Mouse (Mus musculus): ENCODE results near the gene Yipf1. TPM values are rescaled to one million over a fixed set of nuclear protein-coding genes. Genes with fewer than 3 reads are reported as not detected.

Yipf1 gene
- polyA plus RNA-seq, 1 experiment from 2014 or later = 46.7 TPM

DNA sequence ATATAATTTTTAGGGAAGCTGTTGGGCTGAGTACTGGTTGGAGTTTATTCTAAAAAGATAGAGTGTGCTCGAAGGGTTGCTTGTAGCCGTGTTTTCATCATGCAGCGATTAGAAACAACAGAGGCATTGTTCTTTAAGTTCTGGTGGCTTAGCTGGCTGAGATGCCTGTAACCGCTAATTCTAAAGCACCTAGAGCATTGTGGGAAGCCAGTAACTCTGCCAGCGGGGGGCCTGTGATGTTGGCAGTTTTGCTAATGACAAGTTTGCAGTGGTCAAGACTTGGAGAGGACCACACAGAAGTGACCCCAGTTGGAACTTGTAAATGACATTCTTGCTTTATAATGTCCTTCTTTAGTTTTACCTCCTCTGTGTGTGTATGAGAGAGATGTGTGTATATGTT is 27.2 kb downstream of the Yipf1 start:
- H3K9me3 ChIP-seq (ENCODE audit: control insufficient read depth, low read length) = no peaks in the 10 kb centered on the region
- H3K27me3 ChIP-seq (ENCODE audit: control insufficient read depth, insufficient read depth, low read length) = no peaks in the 10 kb centered on the region
- H3K9ac ChIP-seq (ENCODE audit: low read depth, low read length) = no peak overlapping the region
- WGBS = 53% methylated on average over 5 of the region's 5 CpGs
- H3K36me3 ChIP-seq (ENCODE audit: control insufficient read depth, insufficient read depth, low read length) = no peaks in the 10 kb centered on the region
- DNase-seq (ENCODE audit: low spot score) = no peak
- H3K4me3 ChIP-seq (ENCODE audit: low read depth, low read length) = no peak overlapping the region
- no peak for ATAC-seq (ENCODE audit: low FRiP score)
- H3K27ac ChIP-seq (ENCODE audit: low read depth, low read length) = no peak overlapping the region
- H3K4me2 ChIP-seq (replicated peaks; ENCODE audit: low read depth, low read length) = no peak overlapping the region
- H3K4me1 ChIP-seq (replicated peaks; ENCODE audit: control insufficient read depth, insufficient read depth, low read length) = no peaks in the 10 kb centered on the region

DNA sequence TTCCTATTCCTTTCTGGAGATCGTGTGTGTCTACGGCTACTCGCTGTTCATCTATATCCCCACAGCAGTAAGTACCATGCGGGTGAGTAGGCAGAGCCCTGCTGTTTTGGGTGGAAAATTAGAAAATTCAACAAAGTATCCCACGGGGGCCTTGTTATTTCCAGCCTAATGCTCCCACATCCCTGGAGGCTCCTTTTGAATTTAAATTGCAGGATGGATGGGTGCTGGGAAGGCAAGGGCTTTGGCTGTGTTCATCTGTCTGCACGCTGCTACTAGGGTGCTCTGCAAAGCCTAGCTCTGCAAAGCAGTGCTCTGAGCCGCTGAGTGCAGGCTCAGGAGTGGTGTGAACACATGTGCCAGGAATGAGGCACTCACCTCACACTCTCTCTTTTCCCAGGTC is 30.4 kb downstream of the Yipf1 start:
- H3K36me3 ChIP-seq (ENCODE audit: control insufficient read depth, insufficient read depth, low read length) = no peaks in the 10 kb centered on the region
- ATAC-seq (ENCODE audit: low FRiP score) (no peak), DNase-seq (ENCODE audit: low spot score) (no peak)
- no peak overlapping the region for H3K27ac ChIP-seq (ENCODE audit: low read depth, low read length)
- no peaks in the 10 kb centered on the region for H3K9me3 ChIP-seq (ENCODE audit: control insufficient read depth, low read length)
- H3K27me3 ChIP-seq (ENCODE audit: control insufficient read depth, insufficient read depth, low read length) = no peaks in the 10 kb centered on the region
- no peak overlapping the region for H3K4me2 ChIP-seq (replicated peaks; ENCODE audit: low read depth, low read length)
- no peak overlapping the region for H3K4me3 ChIP-seq (ENCODE audit: low read depth, low read length)
- WGBS = 80% methylated on average over 7 of the region's 7 CpGs
- H3K4me1 ChIP-seq (replicated peaks; ENCODE audit: control insufficient read depth, insufficient read depth, low read length) = no peaks in the 10 kb centered on the region
- H3K9ac ChIP-seq (ENCODE audit: low read depth, low read length) = no peak overlapping the region

- Histone ChIP-seq H3K36me3 (ENCODE audit: control insufficient read depth, insufficient read depth, low read length) (no peaks in the 10 kb centered on the region), H3K9ac (ENCODE audit: low read depth, low read length) (no peak overlapping the region), H3K9me3 (ENCODE audit: control insufficient read depth, low read length) (no peaks in the 10 kb centered on the region), H3K4me1 (replicated peaks; ENCODE audit: control insufficient read depth, insufficient read depth, low read length) (no peaks in the 10 kb centered on the region), H3K27ac (ENCODE audit: low read depth, low read length) (no peak overlapping the region), H3K4me2 (replicated peaks; ENCODE audit: low read depth, low read length) (no peak overlapping the region), H3K27me3 (ENCODE audit: control insufficient read depth, insufficient read depth, low read length) (no peaks in the 10 kb centered on the region), H3K4me3 (ENCODE audit: low read depth, low read length) (no peak overlapping the region)
- ATAC-seq (ENCODE audit: low FRiP score) = no peak
- DNase-seq (ENCODE audit: low spot score) = no peak
- 79% methylated on average over 6 of the region's 6 CpGs for WGBS
Observed at GRCm38 (mm10) chr4:107347221-107347620, 33.1 kb downstream of the Yipf1 start.

- Histone ChIP-seq H3K9me3 (ENCODE audit: control insufficient read depth, low read length) (no peaks in the 10 kb centered on the region), H3K4me3 (ENCODE audit: low read depth, low read length) (no peak overlapping the region), H3K36me3 (ENCODE audit: control insufficient read depth, insufficient read depth, low read length) (no peaks in the 10 kb centered on the region), H3K27me3 (ENCODE audit: control insufficient read depth, insufficient read depth, low read length) (no peaks in the 10 kb centered on the region), H3K4me1 (replicated peaks; ENCODE audit: control insufficient read depth, insufficient read depth, low read length) (no peaks in the 10 kb centered on the region), H3K27ac (ENCODE audit: low read depth, low read length) (no peak overlapping the region), H3K4me2 (replicated peaks; ENCODE audit: low read depth, low read length) (no peak overlapping the region), H3K9ac (ENCODE audit: low read depth, low read length) (no peak overlapping the region)
- DNase-seq (ENCODE audit: low spot score) (peak; percentile 17), ATAC-seq (ENCODE audit: low FRiP score) (no peak)
- WGBS = 76% methylated on average over 20 of the region's 20 CpGs
Observed at GRCm38 (mm10) chr4:107348529-107349310, 34.6 kb downstream of the Yipf1 start.

GRCm38 (mm10) chr4:107349311-107350008 is 35.3 kb downstream of the Yipf1 start:
- Histone ChIP-seq H3K9me3 (ENCODE audit: control insufficient read depth, low read length) (no peaks in the 10 kb centered on the region), H3K9ac (ENCODE audit: low read depth, low read length) (no peak overlapping the region), H3K27me3 (ENCODE audit: control insufficient read depth, insufficient read depth, low read length) (no peaks in the 10 kb centered on the region), H3K4me2 (replicated peaks; ENCODE audit: low read depth, low read length) (no peak overlapping the region), H3K27ac (ENCODE audit: low read depth, low read length) (no peak overlapping the region), H3K4me1 (replicated peaks; ENCODE audit: control insufficient read depth, insufficient read depth, low read length) (no peaks in the 10 kb centered on the region), H3K4me3 (ENCODE audit: low read depth, low read length) (no peak overlapping the region), H3K36me3 (ENCODE audit: control insufficient read depth, insufficient read depth, low read length) (no peaks in the 10 kb centered on the region)
- DNase-seq (ENCODE audit: low spot score) (peak; percentile 39), ATAC-seq (ENCODE audit: low FRiP score) (no peak)
- 71% methylated on average over 8 of the region's 8 CpGs for WGBS

DNA sequence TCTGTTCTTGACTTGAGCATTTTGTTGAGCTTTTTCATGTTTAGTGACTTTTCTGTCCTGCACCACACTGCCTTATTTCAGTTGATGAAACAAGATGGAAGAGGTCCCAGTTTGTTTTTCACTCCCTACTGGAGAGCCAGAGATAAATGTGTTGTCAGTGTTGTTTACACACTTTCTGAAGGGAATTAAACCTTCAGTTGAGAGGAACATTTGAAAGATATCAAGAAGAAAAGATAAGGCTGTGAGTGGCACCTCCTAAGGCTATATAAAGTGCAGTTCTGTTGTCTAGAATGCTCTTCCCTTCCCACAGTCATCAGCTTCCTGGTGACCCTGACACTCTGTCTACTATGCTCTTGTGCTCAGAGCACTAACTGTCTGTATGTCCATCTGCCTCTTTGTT is 37.2 kb downstream of the Yipf1 start:
- no peak for ATAC-seq (ENCODE audit: low FRiP score)
- no peak overlapping the region for H3K27ac ChIP-seq (ENCODE audit: low read depth, low read length)

DNA sequence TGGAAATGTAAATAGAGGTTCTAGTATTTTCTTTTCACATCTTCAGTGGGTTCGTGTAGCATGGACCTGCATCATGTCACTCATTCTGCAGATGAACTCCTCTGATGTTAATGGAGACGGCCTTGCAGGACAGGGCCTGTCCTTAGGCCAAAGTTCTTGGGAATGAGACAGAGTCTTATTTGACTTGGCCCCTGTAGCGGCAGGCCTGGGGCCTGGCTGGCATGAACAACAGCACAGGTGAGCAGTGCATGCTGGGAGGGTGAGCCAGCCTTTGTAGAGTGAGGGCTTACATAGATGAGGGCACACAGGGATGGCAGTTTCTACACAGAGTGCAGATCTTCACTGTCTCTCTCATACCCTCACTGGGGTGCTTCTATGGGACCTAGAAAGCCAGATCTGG is 39.4 kb downstream of the Yipf1 start:
- Histone ChIP-seq H3K9me3 (ENCODE audit: control insufficient read depth, low read length) (no peaks in the 10 kb centered on the region), H3K4me1 (replicated peaks; ENCODE audit: control insufficient read depth, insufficient read depth, low read length) (no peaks in the 10 kb centered on the region), H3K36me3 (ENCODE audit: control insufficient read depth, insufficient read depth, low read length) (no peaks in the 10 kb centered on the region), H3K4me2 (replicated peaks; ENCODE audit: low read depth, low read length) (no peak overlapping the region), H3K27me3 (ENCODE audit: control insufficient read depth, insufficient read depth, low read length) (no peaks in the 10 kb centered on the region), H3K27ac (ENCODE audit: low read depth, low read length) (no peak overlapping the region), H3K9ac (ENCODE audit: low read depth, low read length) (no peak overlapping the region), H3K4me3 (ENCODE audit: low read depth, low read length) (no peak overlapping the region)
- ATAC-seq (ENCODE audit: low FRiP score) (no peak), DNase-seq (ENCODE audit: low spot score) (no peak)
- WGBS = 87% methylated on average over 3 of the region's 3 CpGs

More for the DNA sequence above, 37.2 kb downstream of the Yipf1 start:
- H3K27me3 ChIP-seq (ENCODE audit: control insufficient read depth, insufficient read depth, low read length) = no peaks in the 10 kb centered on the region
- H3K36me3 ChIP-seq (ENCODE audit: control insufficient read depth, insufficient read depth, low read length) = no peaks in the 10 kb centered on the region
- H3K9ac ChIP-seq (ENCODE audit: low read depth, low read length) = no peak overlapping the region
- H3K4me2 ChIP-seq (replicated peaks; ENCODE audit: low read depth, low read length) = no peak overlapping the region
- no peaks in the 10 kb centered on the region for H3K9me3 ChIP-seq (ENCODE audit: control insufficient read depth, low read length)
- no peak for DNase-seq (ENCODE audit: low spot score)
- no peak overlapping the region for H3K4me3 ChIP-seq (ENCODE audit: low read depth, low read length)
- no peaks in the 10 kb centered on the region for H3K4me1 ChIP-seq (replicated peaks; ENCODE audit: control insufficient read depth, insufficient read depth, low read length)

- no peaks in the 10 kb centered on the region for H3K27me3 ChIP-seq (ENCODE audit: control insufficient read depth, insufficient read depth, low read length)
- H3K4me3 ChIP-seq (ENCODE audit: low read depth, low read length) = no peak overlapping the region
- no peak overlapping the region for H3K27ac ChIP-seq (ENCODE audit: low read depth, low read length)
- no peak for DNase-seq (ENCODE audit: low spot score)
- H3K4me1 ChIP-seq (replicated peaks; ENCODE audit: control insufficient read depth, insufficient read depth, low read length) = no peaks in the 10 kb centered on the region
- no peak overlapping the region for H3K4me2 ChIP-seq (replicated peaks; ENCODE audit: low read depth, low read length)
- no peak overlapping the region for H3K9ac ChIP-seq (ENCODE audit: low read depth, low read length)
- ATAC-seq (ENCODE audit: low FRiP score) = no peak
- H3K9me3 ChIP-seq (ENCODE audit: control insufficient read depth, low read length) = no peaks in the 10 kb centered on the region
- 79% methylated on average over 5 of the region's 5 CpGs for WGBS
- H3K36me3 ChIP-seq (ENCODE audit: control insufficient read depth, insufficient read depth, low read length) = no peaks in the 10 kb centered on the region
Observed at GRCm38 (mm10) chr4:107354126-107354525, 40.0 kb downstream of the Yipf1 start.

GRCm38 (mm10) chr4:107354543-107354942 is 40.4 kb downstream of the Yipf1 start:
- Histone ChIP-seq H3K4me2 (replicated peaks; ENCODE audit: low read depth, low read length) (no peak overlapping the region), H3K4me3 (ENCODE audit: low read depth, low read length) (no peak overlapping the region), H3K27me3 (ENCODE audit: control insufficient read depth, insufficient read depth, low read length) (no peaks in the 10 kb centered on the region), H3K36me3 (ENCODE audit: control insufficient read depth, insufficient read depth, low read length) (no peaks in the 10 kb centered on the region), H3K27ac (ENCODE audit: low read depth, low read length) (no peak overlapping the region), H3K4me1 (replicated peaks; ENCODE audit: control insufficient read depth, insufficient read depth, low read length) (no peaks in the 10 kb centered on the region), H3K9me3 (ENCODE audit: control insufficient read depth, low read length) (no peaks in the 10 kb centered on the region), H3K9ac (ENCODE audit: low read depth, low read length) (no peak overlapping the region)
- 49% methylated on average over 4 of the region's 4 CpGs for WGBS
- ATAC-seq (ENCODE audit: low FRiP score) (no peak), DNase-seq (ENCODE audit: low spot score) (no peak)

Data from hindbrain, embryonic 11.5 days (tissue).